8 mouse cellular contexts compared by ENCODE assay signal in genomic region chr11:78079961-78080921, GRCm38 (mm10). TPM values are rescaled to one million over a fixed set of nuclear protein-coding genes. Genes with fewer than 3 reads are reported as not detected.
DNase-seq lines count a peak whose midpoint lies in the region; ATAC-seq lines count a peak whose summit lies in the region.

Eral1 (minus strand) TSS chr11:78080383.

- peaks cover 8% of the 10 kb centered on the region for H3K4me1 ChIP-seq in hindbrain, embryonic 12.5 days

- peak; percentile 82 for DNase-seq in Muller cell, postnatal 12 days (ENCODE audit: inconsistent ontology term)
- peak; percentile 89 to 92 for DNase-seq in cerebellum, postnatal 10 days
- DNase-seq in frontal cortex, postnatal 10 days (ENCODE audit: low spot score in 2 of 2) = peak; percentile 60 to 80
- peak; percentile 76 to 87 for DNase-seq in layer of hippocampus, postnatal 14 days (ENCODE audit: low spot score in 2 of 2)
- DNase-seq in lung, postnatal 14 days = peak; percentile 83
- peak; percentile 91 for DNase-seq in retina, embryonic 14.5 days (ENCODE audit: low spot score)
- DNase-seq in thymus, postnatal 4 days = peak; percentile 81

- peak within 1 kb of the TSS; percentile 77 for H3K4me2 ChIP-seq in hindbrain, embryonic 12.5 days (replicated peaks)

- ATAC-seq in hindbrain, embryonic 12.5 days (ENCODE audit: low FRiP score) = peak; percentile 89

- peaks cover 22% of the 10 kb centered on the region for H3K36me3 ChIP-seq in hindbrain, embryonic 12.5 days

- peak within 1 kb of the TSS; percentile 69 for H3K27ac ChIP-seq in hindbrain, embryonic 12.5 days

- H3K9me3 ChIP-seq in hindbrain, embryonic 12.5 days (replicated peaks) = no peaks in the 10 kb centered on the region

- WGBS in hindbrain, embryonic 12.5 days = 2% methylated on average over 42 of the region's 42 CpGs

- H3K9ac ChIP-seq in hindbrain, embryonic 12.5 days = peak within 1 kb of the TSS; percentile 85

- peak within 1 kb of the TSS; percentile 86 for H3K4me3 ChIP-seq in hindbrain, embryonic 12.5 days

- 0 out of 2 replicates have a peak, but pooled peaks cover 3% of the 10 kb centered on the region for H3K27me3 ChIP-seq in hindbrain, embryonic 12.5 days

RNA-seq across cellular contexts. Expression of gene Eral1, which starts in this region (rescaled TPM):
- 31.5 and 31.8 TPM in 2 replicates for polyA plus RNA-seq in hindbrain, embryonic 12.5 days (2016; fragmentation: Nextera tagmentation; extraction: Ambion mirVana)
- total RNA-seq in layer of hippocampus, postnatal 14 days (2021) = 10 to 100 TPM; 19.7 to 20.8 TPM

Comparison
In these comparisons a context has a peak if more than half of its experiments do, and no peak if none do; other contexts are left out.
1. Peak in every context shown above with its lines: DNase-seq, ATAC-seq, H3K4me3 ChIP-seq and H3K27ac ChIP-seq.